Mouse (Mus musculus) myocyte (in vitro differentiated cells): ENCODE results near the gene Mapk8ip1.

Experiments
- CEBPB ChIP-seq: IDR thresholded peaks from 2 replicates; pipeline ENCODE4 v1.6.1; 2011; ENCODE audit warnings: mild to moderate bottlenecking, moderate library complexity; ENCODE audit not compliant: poor library complexity, insufficient read depth, severe bottlenecking
- E2F4 ChIP-seq: IDR thresholded peaks from one replicate; pipeline ENCODE4 v1.6.1; 2011; ENCODE audit warnings: mild to moderate bottlenecking, control low read depth, moderate library complexity; ENCODE audit not compliant: insufficient read depth
- MAX ChIP-seq: IDR thresholded peaks from one replicate; pipeline ENCODE4 v1.6.1; 2011; ENCODE audit warnings: low read depth, mild to moderate bottlenecking, control low read depth
- MYOD1 ChIP-seq, 3 experiments: IDR thresholded peaks; one replicate each; pipeline ENCODE4 v1.6.1; 2011; ENCODE audit warnings: control low read depth in 2 of 3, low read depth in 2 of 3, mild to moderate bottlenecking in 2 of 3, moderate library complexity in 1 of 3; ENCODE audit not compliant: insufficient read length in 2 of 3, control insufficient read depth in 1 of 3
- MYOG ChIP-seq, 3 experiments: IDR thresholded peaks; one replicate each; pipeline ENCODE4 v1.6.1; 2011; ENCODE audit warnings: control low read depth in 2 of 3, low read depth in 2 of 3, mild to moderate bottlenecking in 2 of 3; ENCODE audit not compliant: insufficient read length in 2 of 3, control insufficient read depth in 1 of 3, insufficient read depth in 1 of 3
- POLR2A ChIP-seq: IDR thresholded peaks from one replicate; pipeline ENCODE4 v1.6.1; 2011; ENCODE audit warnings: low read depth, mild to moderate bottlenecking, control low read depth, moderate library complexity; ENCODE audit not compliant: insufficient read length
- POLR2AphosphoS2 ChIP-seq: IDR thresholded peaks from one replicate; pipeline ENCODE4 v1.6.1; 2011; ENCODE audit warnings: low read depth, control low read depth; ENCODE audit not compliant: insufficient read length
- REST ChIP-seq: IDR thresholded peaks from one replicate; pipeline ENCODE4 v1.6.1; 2011; ENCODE audit warnings: mild to moderate bottlenecking, control low read depth, moderate library complexity; ENCODE audit not compliant: insufficient read depth, insufficient read length
- SRF ChIP-seq: IDR thresholded peaks from one replicate; pipeline ENCODE4 v1.6.1; 2011; ENCODE audit warnings: low read depth; ENCODE audit not compliant: control insufficient read depth, insufficient read length
- TCF12 ChIP-seq: IDR thresholded peaks from one replicate; pipeline ENCODE4 v1.6.1; 2011; ENCODE audit warnings: mild to moderate bottlenecking, control low read depth; ENCODE audit not compliant: poor library complexity, insufficient read depth, severe bottlenecking
- TCF3 ChIP-seq: IDR thresholded peaks from one replicate; pipeline ENCODE4 v1.6.1; 2011; ENCODE audit warnings: low read depth, control low read depth; ENCODE audit not compliant: insufficient read length
- USF1 ChIP-seq: IDR thresholded peaks from one replicate; pipeline ENCODE4 v1.6.1; 2011; ENCODE audit warnings: low read depth, mild to moderate bottlenecking, control low read depth, moderate library complexity

GRCm38 (mm10) chr2:92371971-92372690 is 28.9 kb downstream of the Mapk8ip1 start:
- TF ChIP-seq SRF (no peak), POLR2A (no peak), MYOD1 (IDR thresholded peaks at IDR 0.05; ENCODE audit: control insufficient read depth in 1 of 3, insufficient read length in 2 of 3, low read depth in 2 of 3) (no peak), MAX (no peak), POLR2AphosphoS2 (no peak), TCF3 (no peak), E2F4 (no peak), CEBPB (no peak), MYOG (IDR thresholded peaks at IDR 0.05; ENCODE audit: control insufficient read depth in 1 of 3, insufficient read depth in 1 of 3, insufficient read length in 2 of 3, low read depth in 2 of 3) (no peak), REST (no peak), USF1 (no peak), TCF12 (no peak)
